Mouse (Mus musculus): ENCODE measurements around the gene Chrna1.

Gene Chrna1

GRCm38 (mm10) chr2:73580166-73580565 is at the start of gene Chrna1:
TSS of gene Chrna1 (minus strand) at chr2:73580338.
- DNase-seq (ENCODE audit: low spot score): no peak

- no peak for DNase-seq (ENCODE audit: low spot score)
These were observed 38.4 kb upstream of the Chrna1 start for GRCm38 (mm10) chr2:73618486-73619052.

- no peak for DNase-seq (ENCODE audit: low spot score)
These were observed 36.4 kb upstream of the Chrna1 start for GRCm38 (mm10) chr2:73616434-73617057.

- DNase-seq (ENCODE audit: low spot score): no peak
These were observed 35.3 kb upstream of the Chrna1 start for GRCm38 (mm10) chr2:73615456-73615855.

- no peak for DNase-seq (ENCODE audit: low spot score)
These were observed 34.2 kb upstream of the Chrna1 start for GRCm38 (mm10) chr2:73614303-73614702.

- no peak for DNase-seq (ENCODE audit: low spot score)
These were observed 32.8 kb upstream of the Chrna1 start for GRCm38 (mm10) chr2:73612941-73613340.

- no peak for DNase-seq (ENCODE audit: low spot score)
These were observed 32.3 kb upstream of the Chrna1 start for GRCm38 (mm10) chr2:73612367-73612914.

GRCm38 (mm10) chr2:73611798-73612197 is 31.7 kb upstream of the Chrna1 start:
- DNase-seq (ENCODE audit: low spot score): no peak

GRCm38 (mm10) chr2:73609724-73610210 is 29.6 kb upstream of the Chrna1 start:
- no peak for DNase-seq (ENCODE audit: low spot score)

GRCm38 (mm10) chr2:73609067-73609723 is 29.1 kb upstream of the Chrna1 start:
- no peak for DNase-seq (ENCODE audit: low spot score)

GRCm38 (mm10) chr2:73608391-73608790 is 28.3 kb upstream of the Chrna1 start:
- no peak for DNase-seq (ENCODE audit: low spot score)

GRCm38 (mm10) chr2:73607609-73608008 is 27.5 kb upstream of the Chrna1 start:
- no peak for DNase-seq (ENCODE audit: low spot score)

- DNase-seq (ENCODE audit: low spot score): no peak
These were observed 27.0 kb upstream of the Chrna1 start for GRCm38 (mm10) chr2:73607146-73607545.

- DNase-seq (ENCODE audit: low spot score): no peak
These were observed 26.5 kb upstream of the Chrna1 start for GRCm38 (mm10) chr2:73606616-73607015.

GRCm38 (mm10) chr2:73605077-73605476 is 24.9 kb upstream of the Chrna1 start:
- DNase-seq (ENCODE audit: low spot score): peak; percentile 22

GRCm38 (mm10) chr2:73604579-73604978 is 24.4 kb upstream of the Chrna1 start:
- DNase-seq (ENCODE audit: low spot score): no peak

- no peak for DNase-seq (ENCODE audit: low spot score)
These were observed 20.5 kb upstream of the Chrna1 start for GRCm38 (mm10) chr2:73600650-73601049.

- no peak for DNase-seq (ENCODE audit: low spot score)
These were observed 17.6 kb upstream of the Chrna1 start for GRCm38 (mm10) chr2:73597772-73598171.

- peak; percentile 37 for DNase-seq (ENCODE audit: low spot score)
These were observed 16.6 kb upstream of the Chrna1 start for GRCm38 (mm10) chr2:73596786-73597185.

GRCm38 (mm10) chr2:73596326-73596725 is 16.2 kb upstream of the Chrna1 start:
- no peak for DNase-seq (ENCODE audit: low spot score)

GRCm38 (mm10) chr2:73593101-73593439 is 12.9 kb upstream of the Chrna1 start:
- no peak for DNase-seq (ENCODE audit: low spot score)

- no peak for DNase-seq (ENCODE audit: low spot score)
These were observed 12.3 kb upstream of the Chrna1 start for GRCm38 (mm10) chr2:73592231-73593100.

Measured in ovary, adult 18-20 months (tissue).